Mouse (Mus musculus) intestine, postnatal 0 days (tissue): ENCODE results near the gene Cyp2s1. TPM values are rescaled to one million over a fixed set of nuclear protein-coding genes. Genes with fewer than 3 reads are reported as not detected.

Source experiments
- ATAC-seq: fragments of 200-750 bp; cut with Nextera tagmentation; 2 replicates; pipeline ENCODE4 v1.8.0; 2017; ENCODE audit warnings: mild to moderate bottlenecking, moderate TSS enrichment, moderate library complexity
- H3K27ac ChIP-seq: fragments of 300-500 bp; sonication (generic); 2 replicates; pipeline ENCODE4 v1.5.1; 2014; ENCODE audit warnings: mild to moderate bottlenecking, low read depth, low read length, moderate library complexity
- H3K27me3 ChIP-seq: fragments of 300-500 bp; sonication (generic); replicated peaks from 2 replicates; pipeline ENCODE4 v1.6.1; 2014; ENCODE audit warnings: low read length, mixed read lengths; ENCODE audit not compliant: control insufficient read depth, insufficient read depth
- H3K36me3 ChIP-seq: fragments of 300-500 bp; sonication (generic); 2 replicates; pipeline ENCODE4 v1.6.1; 2014; ENCODE audit warnings: mild to moderate bottlenecking, moderate library complexity; ENCODE audit not compliant: control insufficient read depth, insufficient read depth
- H3K4me1 ChIP-seq: fragments of 300-500 bp; sonication (generic); replicated peaks from 2 replicates; pipeline ENCODE4 v1.6.1; 2014; ENCODE audit warnings: antibody characterized with exemption, low read length, mixed read lengths; ENCODE audit not compliant: control insufficient read depth, insufficient read depth
- H3K4me2 ChIP-seq: fragments of 300-500 bp; sonication (generic); replicated peaks from 2 replicates; pipeline ENCODE4 v1.6.1; 2014; ENCODE audit warnings: low read depth, mild to moderate bottlenecking, moderate library complexity
- H3K4me3 ChIP-seq: fragments of 300-500 bp; sonication (generic); 2 replicates; pipeline ENCODE4 v1.5.1; 2014; ENCODE audit warnings: low read depth, low read length
- H3K9ac ChIP-seq: fragments of 300-500 bp; sonication (generic); 2 replicates; pipeline ENCODE4 v1.6.1; 2014; ENCODE audit warnings: mild to moderate bottlenecking, low read depth, low read length
- H3K9me3 ChIP-seq: fragments of 300-500 bp; sonication (generic); 2 replicates; pipeline ENCODE4 v1.6.1; 2016; ENCODE audit warnings: mixed run types; ENCODE audit not compliant: control insufficient read depth
- CTCF ChIP-seq: sonication (generic); IDR thresholded peaks from 2 replicates; pipeline ENCODE4 v1.5.1; 2016; ENCODE audit warnings: low read depth, mild to moderate bottlenecking, control low read depth, antibody characterized with exemption, moderate library complexity
- WGBS: fragments of 180-500 bp; shearing (Covaris S2); extraction: QIAGEN DNeasy Blood & Tissue Kit; methylation state at CpG from one replicate; pipeline ENCODE4 v1.1.7; 2014; 5-methylcytosine and 5-hydroxymethylcytosine counted together
- polyA plus RNA-seq: library from polyadenylated mRNA; unstranded; fragments of >200 nt; fragmentation: Nextera tagmentation; extraction: Ambion mirVana; gene quantifications from 2 replicates; pipeline ENCODE4 v1.2.1, GENCODE M21; 2015

Cyp2s1 gene
- polyA plus RNA-seq, 1 experiment from 2014 or later, result 9.7 TPM

DNA sequence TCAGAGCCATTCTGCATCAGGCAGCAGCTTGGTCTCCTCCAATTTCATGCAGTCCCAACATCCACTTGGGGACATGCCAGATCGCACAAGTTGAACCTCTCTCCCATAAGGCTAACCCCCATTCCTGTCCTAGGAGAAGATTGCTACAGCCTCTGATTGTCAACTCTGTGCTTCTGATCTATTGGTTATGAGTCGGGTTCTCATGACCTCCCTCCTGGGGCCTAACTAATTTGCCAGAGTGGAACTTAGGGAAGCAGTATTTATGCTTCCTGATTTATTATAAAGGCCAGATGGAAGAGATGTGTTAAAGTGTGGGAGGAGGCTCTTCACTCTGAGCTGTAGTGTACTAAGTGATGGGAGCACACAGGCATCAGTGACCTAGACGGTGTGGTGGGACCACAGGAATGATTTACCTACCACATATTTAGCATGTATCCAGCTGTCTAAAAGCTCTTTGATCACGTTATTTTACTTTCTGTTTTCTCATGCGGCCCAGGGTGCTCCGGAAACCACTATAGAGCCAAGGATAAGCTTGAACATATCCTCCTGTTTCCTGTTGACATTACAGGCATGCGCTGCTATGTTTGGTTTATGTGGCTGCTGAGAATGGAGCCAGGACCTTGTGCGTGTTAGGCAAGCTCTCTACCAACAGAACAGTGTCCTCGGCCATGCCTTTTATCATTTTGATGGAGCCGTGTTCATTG, 18.6 kb upstream of the Cyp2s1 start:
- no peak overlapping the region for H3K4me3 ChIP-seq
- H3K36me3 ChIP-seq, result no peaks in the 10 kb centered on the region
- WGBS, result 60% methylated on average over 10 of the region's 10 CpGs
- H3K9ac ChIP-seq, result no peak overlapping the region
- H3K4me1 ChIP-seq, result no peaks in the 10 kb centered on the region
- no peak for TF ChIP-seq CTCF
- H3K27me3 ChIP-seq, result no peaks in the 10 kb centered on the region
- H3K27ac ChIP-seq, result peak overlapping the region; percentile 35
- ATAC-seq, result peak; percentile 39; the same call in 1 of the 2 replicates
- H3K4me2 ChIP-seq, result no peak overlapping the region
- H3K9me3 ChIP-seq, result no peaks in the 10 kb centered on the region

DNA sequence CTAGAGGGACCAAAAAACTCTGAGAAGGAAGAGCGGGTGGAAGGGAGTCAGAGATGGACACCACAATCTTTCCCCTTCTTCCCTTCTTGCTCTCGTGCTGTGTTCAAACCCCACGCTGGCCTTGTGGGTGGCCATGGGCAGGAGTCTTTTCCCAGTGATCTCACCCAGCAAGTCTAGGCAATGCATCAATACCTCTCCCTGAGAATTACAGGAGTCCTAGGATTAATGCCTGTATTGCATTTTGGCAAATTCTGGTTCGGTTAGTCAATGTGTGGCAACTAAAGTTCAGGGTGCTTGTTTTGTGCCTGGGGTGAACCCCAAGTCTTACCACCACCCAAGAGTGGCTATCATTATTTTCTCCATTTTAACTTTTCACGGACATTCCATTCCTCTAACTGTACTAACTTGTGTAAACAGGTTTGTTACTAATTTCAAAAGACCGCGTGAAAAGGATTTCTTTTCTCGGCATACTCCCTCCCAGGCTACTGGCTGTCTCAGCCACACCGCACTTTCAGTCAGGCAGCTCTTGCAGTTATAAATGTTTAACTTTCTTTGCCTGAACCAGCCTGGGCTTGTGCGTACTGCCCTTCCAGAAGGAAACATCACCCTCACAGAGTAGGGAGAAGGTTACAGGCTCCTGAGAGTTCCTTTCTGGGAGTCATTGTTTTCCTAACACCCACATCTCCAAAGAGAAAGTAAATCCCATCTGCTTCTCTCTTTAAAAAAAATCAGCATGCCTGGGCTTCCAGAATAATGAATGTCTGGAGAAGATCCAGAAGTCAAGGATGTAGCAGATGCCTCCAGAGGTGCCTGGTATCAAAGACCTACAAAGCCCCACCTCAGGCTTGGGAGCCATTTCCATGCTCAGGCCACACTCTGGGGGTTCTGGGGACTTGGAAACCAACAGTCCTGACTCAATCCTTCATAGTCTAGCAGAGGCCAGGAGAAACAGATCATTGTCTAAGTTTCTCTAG, 15.1 kb upstream of the Cyp2s1 start:
- 41% methylated on average over 10 of the region's 10 CpGs for WGBS
- no peaks in the 10 kb centered on the region for H3K9me3 ChIP-seq
- ATAC-seq, result peak; percentile 67
- peak overlapping the region; percentile 18; the same call in 1 of the 2 replicates for H3K4me2 ChIP-seq
- no peaks in the 10 kb centered on the region for H3K27me3 ChIP-seq
- no peak overlapping the region for H3K4me3 ChIP-seq
- H3K36me3 ChIP-seq, result no peaks in the 10 kb centered on the region
- no peak overlapping the region for H3K9ac ChIP-seq
- H3K4me1 ChIP-seq, result no peaks in the 10 kb centered on the region
- TF ChIP-seq CTCF, result no peak
- H3K27ac ChIP-seq, result peak overlapping the region; percentile 41; the same call in 1 of the 2 replicates

DNA sequence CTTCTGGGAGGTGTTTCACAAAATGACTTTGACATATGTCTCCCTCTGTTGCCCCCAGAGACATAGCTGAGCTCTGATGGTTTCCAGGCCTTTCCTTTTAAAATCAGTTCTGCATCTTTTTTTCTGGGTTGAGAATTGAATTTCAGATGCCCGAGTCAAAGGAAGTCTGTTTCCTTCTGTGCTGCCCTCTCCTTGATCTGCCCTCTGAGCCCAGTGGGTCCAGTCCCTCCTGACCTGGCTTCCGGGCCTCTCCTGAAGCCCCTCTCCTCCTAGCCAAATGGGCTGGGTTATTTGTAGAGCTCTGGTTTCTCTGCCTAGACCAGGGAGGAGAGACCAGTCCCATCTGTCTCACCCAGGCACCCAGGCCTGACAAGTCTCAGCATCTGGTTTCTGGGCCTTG, 13.5 kb upstream of the Cyp2s1 start:
- H3K9me3 ChIP-seq, result no peaks in the 10 kb centered on the region
- H3K4me1 ChIP-seq, result no peaks in the 10 kb centered on the region
- no peak overlapping the region for H3K27ac ChIP-seq
- H3K4me3 ChIP-seq, result no peak overlapping the region
- no peaks in the 10 kb centered on the region for H3K27me3 ChIP-seq
- no peak overlapping the region for H3K4me2 ChIP-seq
- no peak for TF ChIP-seq CTCF
- 60% methylated on average over 2 of the region's 2 CpGs for WGBS
- H3K36me3 ChIP-seq, result no peaks in the 10 kb centered on the region
- H3K9ac ChIP-seq, result no peak overlapping the region
- no peak for ATAC-seq

DNA sequence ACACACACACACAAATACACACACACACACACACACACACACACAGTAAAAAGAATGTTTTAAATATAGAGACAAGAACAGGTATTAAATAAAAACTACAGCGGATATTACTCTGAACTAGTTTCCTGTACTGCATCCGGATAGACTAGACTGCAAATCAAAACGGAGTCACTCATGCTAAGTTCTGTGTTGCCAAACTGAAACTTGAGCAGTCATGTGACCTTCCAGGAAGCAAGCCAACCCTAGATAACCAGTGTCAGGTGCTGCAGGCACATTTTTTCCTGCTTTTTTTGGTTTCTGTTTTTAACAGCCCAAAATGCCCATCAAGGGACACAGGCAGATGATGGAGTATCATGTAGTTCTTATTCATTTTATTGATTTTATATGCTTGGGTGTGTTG, 10.5 kb upstream of the Cyp2s1 start:
- no peak overlapping the region for H3K4me2 ChIP-seq
- no peaks in the 10 kb centered on the region for H3K36me3 ChIP-seq
- no peak overlapping the region for H3K27ac ChIP-seq
- H3K9me3 ChIP-seq, result no peaks in the 10 kb centered on the region
- H3K9ac ChIP-seq, result no peak overlapping the region
- 24% methylated on average over 3 of the region's 3 CpGs for WGBS
- no peak for TF ChIP-seq CTCF
- no peak for ATAC-seq
- no peak overlapping the region for H3K4me3 ChIP-seq
- no peaks in the 10 kb centered on the region for H3K4me1 ChIP-seq
- H3K27me3 ChIP-seq, result no peaks in the 10 kb centered on the region

DNA sequence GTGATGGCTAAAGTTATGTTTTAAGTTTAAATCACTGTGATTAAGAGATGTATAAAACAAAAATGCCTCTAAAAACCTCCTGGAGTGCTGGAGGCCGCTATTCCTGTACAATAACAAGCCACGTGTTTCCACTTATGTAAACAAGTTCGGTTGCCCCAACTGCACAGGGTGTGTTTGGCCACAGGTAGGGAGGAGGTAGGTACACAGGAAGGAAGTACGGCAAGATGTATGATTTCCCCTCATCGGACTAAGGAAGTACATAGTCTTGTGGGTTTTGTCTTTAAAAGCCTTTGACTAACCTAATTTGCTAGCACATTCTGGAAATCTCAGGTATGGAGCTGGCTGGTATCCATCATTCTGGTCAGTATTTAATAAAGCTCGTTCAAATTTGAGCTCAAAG, 9.3 kb upstream of the Cyp2s1 start:
- Histone ChIP-seq H3K9ac (no peak overlapping the region), H3K4me1 (no peaks in the 10 kb centered on the region), H3K27me3 (no peaks in the 10 kb centered on the region), H3K27ac (no peak overlapping the region), H3K4me3 (no peak overlapping the region), H3K36me3 (no peaks in the 10 kb centered on the region), H3K4me2 (no peak overlapping the region), H3K9me3 (no peaks in the 10 kb centered on the region)
- ATAC-seq, result no peak
- TF ChIP-seq CTCF, result no peak
- 49% methylated on average over 6 of the region's 6 CpGs for WGBS

- no peaks in the 10 kb centered on the region for H3K36me3 ChIP-seq
- H3K4me3 ChIP-seq, result no peak overlapping the region
- H3K9me3 ChIP-seq, result no peaks in the 10 kb centered on the region
- peak overlapping the region; percentile 45 for H3K4me2 ChIP-seq
- no peak overlapping the region for H3K27ac ChIP-seq
- TF ChIP-seq CTCF, result no peak
- H3K9ac ChIP-seq, result no peak overlapping the region
- no peaks in the 10 kb centered on the region for H3K27me3 ChIP-seq
- peak; percentile 90 for ATAC-seq
- H3K4me1 ChIP-seq, result no peaks in the 10 kb centered on the region
- 27% methylated on average over 9 of the region's 9 CpGs for WGBS
Measured at GRCm38 (mm10) chr7:25825043-25825442, 8.3 kb upstream of the Cyp2s1 start.
